Mouse (Mus musculus) CH12.LX (cell line): ENCODE measurements around the gene Best1. TPM values are rescaled to one million over a fixed set of nuclear protein-coding genes. Genes with fewer than 3 reads are reported as not detected.

Source experiments
- DNase-seq: peaks from one replicate; pipeline ENCODE4 v3.0.0-alpha.2; 2013; ENCODE audit errors: extremely low read depth
- H3K27ac ChIP-seq: 2 replicates; pipeline ENCODE4 v1.5.1; 2012; ENCODE audit warnings: low read depth, mild to moderate bottlenecking, control low read depth, moderate library complexity; ENCODE audit not compliant: insufficient read depth
- H3K27me3 ChIP-seq: replicated peaks from 2 replicates; pipeline ENCODE3; 2012; ENCODE audit warnings: inconsistent platforms
- H3K36me3 ChIP-seq, 2 experiments: replicated peaks in 1 of 2; 2 replicates each; pipeline versions ENCODE3 to v1.6.1; 2012; ENCODE audit warnings: inconsistent platforms in 1 of 2, low read length in 1 of 2, mild to moderate bottlenecking in 1 of 2, mixed read lengths in 1 of 2, moderate library complexity in 1 of 2; ENCODE audit not compliant: control insufficient read depth in 1 of 2, insufficient read depth in 1 of 2
- H3K4me1 ChIP-seq, 2 experiments: 2 replicates each; pipeline ENCODE4 v1.6.1; 2012; ENCODE audit warnings: inconsistent platforms in 1 of 2, moderate library complexity in 1 of 2; ENCODE audit not compliant: insufficient read depth in 2 of 2, control insufficient read depth in 1 of 2
- H3K4me2 ChIP-seq: 2 replicates; pipeline ENCODE4 v1.6.1; 2012; ENCODE audit warnings: low read depth, mild to moderate bottlenecking, control low read depth; ENCODE audit not compliant: poor library complexity, insufficient read depth, severe bottlenecking
- H3K4me3 ChIP-seq, 3 experiments: fragments of 150-350 bp in 1 of 3; sonication (generic) in 1 of 3; replicated peaks in 1 of 3; 2 replicates each; pipeline versions ENCODE3 to v1.5.1; 2011 to 2012; ENCODE audit warnings: low read depth in 2 of 3, low read length in 2 of 3, mild to moderate bottlenecking in 2 of 3, moderate library complexity in 2 of 3, control low read depth in 1 of 3, improper control_type of control experiment in 1 of 3, inconsistent platforms in 1 of 3, mixed read lengths in 1 of 3; ENCODE audit not compliant: poor library complexity in 1 of 3
- H3K79me2 ChIP-seq: replicated peaks from 2 replicates; pipeline ENCODE4 v1.6.1; 2012; ENCODE audit warnings: mild to moderate bottlenecking, moderate library complexity; ENCODE audit not compliant: control insufficient read depth, poor library complexity, insufficient read depth, severe bottlenecking; ENCODE audit errors: extremely low read depth
- H3K9ac ChIP-seq: 2 replicates; pipeline ENCODE4 v1.6.1; 2012; ENCODE audit warnings: low read depth, mild to moderate bottlenecking, control low read depth, moderate library complexity; ENCODE audit not compliant: insufficient read depth
- H3K9me3 ChIP-seq: replicated peaks from 2 replicates; pipeline ENCODE3; 2012; ENCODE audit warnings: low read length, inconsistent platforms, mixed read lengths
- CHD1 ChIP-seq: IDR thresholded peaks from 2 replicates; pipeline ENCODE4 v1.6.1; 2012; ENCODE audit warnings: low read depth, low read length, improper control_type of control experiment, inconsistent platforms
- CTCF ChIP-seq, 2 experiments: IDR thresholded peaks in 1 of 2; conservative IDR thresholded peaks in 1 of 2; 2 replicates each; pipeline ENCODE4 v1.5.1; 2011 to 2012; ENCODE audit warnings: low read depth in 2 of 2, low read length in 2 of 2, improper control_type of control experiment in 1 of 2, inconsistent platforms in 1 of 2, mild to moderate bottlenecking in 1 of 2, moderate library complexity in 1 of 2
- ETS1 ChIP-seq: conservative IDR thresholded peaks from 2 replicates; pipeline ENCODE4 v1.6.1; 2012; ENCODE audit warnings: low read depth, mild to moderate bottlenecking, inconsistent platforms, low read length, improper control_type of control experiment, moderate library complexity
- GABPA ChIP-seq: IDR thresholded peaks from 2 replicates; pipeline ENCODE4 v1.6.1; 2012; ENCODE audit warnings: low read depth, low read length, improper control_type of control experiment, inconsistent platforms; ENCODE audit not compliant: insufficient replicate concordance
- HCFC1 ChIP-seq: IDR thresholded peaks from 2 replicates; pipeline ENCODE4 v1.6.1; 2012; ENCODE audit warnings: low read depth, mild to moderate bottlenecking, inconsistent platforms, low read length, improper control_type of control experiment
- IRF4 ChIP-seq: IDR thresholded peaks from 2 replicates; pipeline ENCODE4 v1.6.1; 2014; ENCODE audit warnings: low read depth, mild to moderate bottlenecking, inconsistent platforms, low read length, improper control_type of control experiment
- JUND ChIP-seq: conservative IDR thresholded peaks from 2 replicates; pipeline ENCODE4 v1.6.1; 2011; ENCODE audit warnings: low read depth, low read length, improper control_type of control experiment
- MAX ChIP-seq: IDR thresholded peaks from 2 replicates; pipeline ENCODE4 v1.6.1; 2011; ENCODE audit warnings: low read length, improper control_type of control experiment
- MEF2A ChIP-seq: IDR thresholded peaks from 2 replicates; pipeline ENCODE4 v1.6.1; 2014; ENCODE audit warnings: low read depth, mild to moderate bottlenecking, inconsistent platforms, low read length, improper control_type of control experiment, borderline replicate concordance
- MYC ChIP-seq: IDR thresholded peaks from 2 replicates; pipeline ENCODE4 v1.6.1; 2011; ENCODE audit warnings: low read depth, mild to moderate bottlenecking, improper control_type of control experiment, low read length
- NRF1 ChIP-seq: IDR thresholded peaks from 2 replicates; pipeline ENCODE4 v1.6.1; 2014; ENCODE audit warnings: low read depth, mild to moderate bottlenecking, inconsistent platforms, low read length, improper control_type of control experiment, moderate library complexity
- RAD21 ChIP-seq: IDR thresholded peaks from 2 replicates; pipeline ENCODE4 v1.6.1; 2011; ENCODE audit warnings: low read depth, mild to moderate bottlenecking, low read length, improper control_type of control experiment, moderate library complexity
- SMC3 ChIP-seq: IDR thresholded peaks from 2 replicates; pipeline ENCODE4 v1.6.1; 2011; ENCODE audit warnings: low read depth, low read length, improper control_type of control experiment
- USF1 ChIP-seq: IDR thresholded peaks from 2 replicates; pipeline ENCODE4 v1.6.1; 2014; ENCODE audit warnings: low read depth, mild to moderate bottlenecking, inconsistent platforms, low read length, improper control_type of control experiment
- ZKSCAN1 ChIP-seq: IDR thresholded peaks from 2 replicates; pipeline ENCODE4 v1.6.1; 2012; ENCODE audit warnings: low read depth, inconsistent platforms, low read length, improper control_type of control experiment, borderline replicate concordance
- ZNF384 ChIP-seq: IDR thresholded peaks from 2 replicates; pipeline ENCODE4 v1.6.1; 2012; ENCODE audit warnings: low read depth, low read length, improper control_type of control experiment, inconsistent platforms
- dilution Hi-C: fragments of 300-500 bp; cut with MboI; formaldehyde crosslinking; loops from 2 replicates; pipeline ENCODE4 v1.14.3; 2020; ENCODE audit warnings: low sequenced_read_pairs; ENCODE audit not compliant: extremely low pct_unique_long_range_greater_than_20kb, extremely low pct_ligation_motif_present
- in situ Hi-C: fragments of 300-500 bp; cut with MboI; formaldehyde crosslinking; loops from 3 replicates; pipeline ENCODE4 v1.14.3; 2019; ENCODE audit warnings: low sequenced_read_pairs, low pct_ligation_motif_present, low pct_unique_long_range_greater_than_20kb, mixed read lengths
- polyA plus RNA-seq: library from polyadenylated mRNA; unstranded; fragments of >175 nt; gene quantifications from 2 replicates; pipeline ENCODE4 v1.2.1, GENCODE M21; 2012; ENCODE audit warnings: low read depth; ENCODE audit not compliant: insufficient read length
- total RNA-seq, 2 experiments: library from RNA; depleted of rRNA; stranded (reverse); fragments of 300-350 nt in 1 of 2; fragments of >200 nt in 1 of 2; gene quantifications; 2 replicates each; pipeline ENCODE4 v1.2.3; 2012 to 2014

Gene Best1
- total and polyA plus RNA-seq, 3 experiments = 0.13 TPM; not detected in 2

DNA sequence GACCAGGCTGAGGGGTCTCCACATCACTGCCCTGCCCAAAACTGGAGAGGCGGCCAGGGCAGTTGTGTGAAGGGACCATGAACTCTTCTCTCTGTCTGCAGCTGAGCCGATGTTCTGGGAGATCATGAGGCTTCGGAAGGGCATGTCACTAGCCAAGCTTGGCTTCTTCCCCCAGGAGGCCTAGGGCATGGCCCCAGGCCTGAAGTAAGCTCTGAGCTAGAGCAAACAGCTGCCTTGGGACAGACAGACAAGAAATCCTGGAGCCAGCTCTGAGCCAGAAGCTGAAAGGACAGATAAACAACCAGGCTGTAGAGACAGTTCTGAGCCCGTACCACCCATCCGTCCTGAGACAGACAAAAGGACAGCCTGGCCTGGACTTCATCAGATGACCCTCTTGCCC, 32.9 kb upstream of the Best1 start:
- H3K27me3 ChIP-seq = peaks cover 53% of the 10 kb centered on the region
- no peak overlapping the region for H3K9ac ChIP-seq
- no peaks in the 10 kb centered on the region for H3K4me1 ChIP-seq
- H3K9me3 ChIP-seq = no peaks in the 10 kb centered on the region
- H3K79me2 ChIP-seq = no peaks in the 10 kb centered on the region
- no peak for TF ChIP-seq JUND
- TF ChIP-seq IRF4 = no peak
- TF ChIP-seq ZKSCAN1 = no peak
- TF ChIP-seq HCFC1 = no peak
- TF ChIP-seq MYC = no peak
- no peak for TF ChIP-seq MAX
- TF ChIP-seq USF1 = no peak
- TF ChIP-seq CHD1 = no peak
- TF ChIP-seq ZNF384 = no peak
- no peak for TF ChIP-seq MEF2A
- no peak for TF ChIP-seq ETS1
- no peak for TF ChIP-seq NRF1
- no peak for TF ChIP-seq GABPA
- TF ChIP-seq SMC3 = no peak
- H3K36me3 ChIP-seq = no peaks in the 10 kb centered on the region
- DNase-seq = no peak
- in situ Hi-C loops = loop anchor here (5.0 to 10.0 kb wide), 2 partner anchors 42 to 170 kb away; partner anchors contain the start of genes Fen1 and Tmem258
- no peak overlapping the region for H3K4me2 ChIP-seq
- dilution Hi-C loops = no loop called here
- H3K27ac ChIP-seq = no peak overlapping the region
- no peak overlapping the region for H3K4me3 ChIP-seq

GRCm38 (mm10) chr19:10033211-10033973, 32.0 kb upstream of the Best1 start:
- Histone ChIP-seq H3K27me3 (peaks cover 57% of the 10 kb centered on the region), H3K27ac (no peak overlapping the region), H3K9me3 (no peaks in the 10 kb centered on the region), H3K4me3 (no peak overlapping the region), H3K36me3 (no peaks in the 10 kb centered on the region), H3K9ac (no peak overlapping the region), H3K4me1 (no peaks in the 10 kb centered on the region), H3K79me2 (no peaks in the 10 kb centered on the region), H3K4me2 (no peak overlapping the region)
- in situ Hi-C loops (loop anchor here (5.0 to 10.0 kb wide), 2 partner anchors 41 to 171 kb away; partner anchors contain the start of genes Fen1 and Tmem258), dilution Hi-C loops (no loop called here)
- TF ChIP-seq RAD21 = peak; percentile 66
- peak; percentile 86 to 87 for TF ChIP-seq CTCF (conservative IDR thresholded peaks at IDR 0.05 in 1 of 2, IDR thresholded peaks at IDR 0.05 in 1 of 2; ENCODE audit: low read depth in 2 of 2, low read length in 2 of 2)
- no peak for TF ChIP-seq GABPA
- TF ChIP-seq SMC3 = peak; percentile 88
- DNase-seq = peak; percentile 69
